ENCODE assay signal across 1 mouse cellular context in the genomic region with DNA sequence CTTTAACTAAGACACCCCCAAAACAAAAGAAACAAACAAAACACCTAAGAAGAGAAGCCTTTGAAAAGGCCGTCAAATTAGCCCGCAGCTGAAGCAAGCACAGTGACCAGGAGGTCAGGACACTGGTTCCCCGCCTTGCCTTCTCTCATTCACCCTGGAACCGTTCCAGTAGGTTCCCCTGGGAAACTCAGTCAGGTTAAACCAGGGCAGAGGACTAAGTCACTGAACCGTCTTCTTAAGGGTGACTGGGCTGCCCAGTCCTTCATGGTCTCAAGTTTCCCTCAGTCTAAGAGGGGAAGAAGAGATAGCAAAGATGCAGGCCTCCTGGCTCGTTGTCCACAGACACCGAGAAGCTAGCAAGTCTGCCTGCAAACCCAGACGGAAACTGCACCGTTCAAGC.
TF ChIP-seq lines count a peak whose summit lies in the region.

No protein-coding gene starts in this region.

TF ChIP-seq in CH12.LX, 34 proteins besides CTCF, POLR2A, EP300 and RAD21 (continued from another document):
- TF ChIP-seq JUND (conservative IDR thresholded peaks at IDR 0.05; ENCODE audit: low read depth, low read length) (no peak), MXI1 (IDR thresholded peaks at IDR 0.05; ENCODE audit: low read depth, low read length) (0 out of 2 replicates have a peak, but pooled peaks have one; percentile 30), NELFE (IDR thresholded peaks at IDR 0.05; ENCODE audit: low read depth, low read length) (no peak), USF2 (conservative IDR thresholded peaks at IDR 0.05; ENCODE audit: low read depth, low read length) (no peak), NRF1 (IDR thresholded peaks at IDR 0.05; ENCODE audit: low read depth, low read length) (no peak), PAX5 (IDR thresholded peaks at IDR 0.05; ENCODE audit: low read length) (no peak)
